Mouse (Mus musculus) adrenal gland, postnatal 10 days (tissue): ENCODE data around the gene Pknox1. TPM values are rescaled to one million over a fixed set of nuclear protein-coding genes. Genes with fewer than 3 reads are reported as not detected.
"Not testable (repeated sequence)": the region's sequence is repeated elsewhere in the genome, so short reads cannot be mapped to it uniquely, and the experiment has no call there.

Experiments
- DNase-seq: peaks from one replicate; pipeline ENCODE4 v3.0.0; 2021; ENCODE audit warnings: mixed read lengths
- long read RNA-seq, 2 experiments: library from polyadenylated mRNA; stranded (forward); transcript quantifications; one replicate each; pipeline ENCODE4 v2.0.0; 2021
- total RNA-seq, 2 experiments: library from RNA; stranded (reverse); gene quantifications; 2 replicates each; pipeline ENCODE4 v1.2.3; 2021

Gene Pknox1
- total RNA-seq, result 10 to 100 TPM; 15.4 to 21.8 TPM
- long read RNA-seq, experiment 1, full-length matches to known transcripts, result 7 of 10 reads
- long read RNA-seq, experiment 1, partial matches to known transcripts, result 0 of 10 reads
- long read RNA-seq, experiment 1, other reads (novel, unspliced or antisense), result 3 of 10 reads
- long read RNA-seq, experiment 2, full-length matches to known transcripts, result 7 of 9 reads
- long read RNA-seq, experiment 2, partial matches to known transcripts, result 0 of 9 reads
- long read RNA-seq, experiment 2, other reads (novel, unspliced or antisense), result 2 of 9 reads

GRCm38 (mm10) chr17:31564015-31564857 is at the start of gene Pknox1:
Pknox1 (plus strand) TSS chr17:31564734.
- DNase-seq, result peak; percentile 98

- no peak for DNase-seq
Measured at GRCm38 (mm10) chr17:31519344-31519945, 45.1 kb upstream of the Pknox1 start.

GRCm38 (mm10) chr17:31519946-31520838 is 44.3 kb upstream of the Pknox1 start, which contains the start of the genes Wdr4 and Ndufv3:
Wdr4 (minus strand) TSS chr17:31519980.
Ndufv3 (plus strand) TSS chr17:31520115.
- peak; percentile 99 for DNase-seq

GRCm38 (mm10) chr17:31520895-31521294 is 43.6 kb upstream of the Pknox1 start:
- DNase-seq, result peak; percentile 72

- DNase-seq, result peak; percentile 29
Measured at GRCm38 (mm10) chr17:31521948-31522347, 42.6 kb upstream of the Pknox1 start.

- DNase-seq, result no peak
Measured at GRCm38 (mm10) chr17:31525114-31525513, 39.4 kb upstream of the Pknox1 start.

GRCm38 (mm10) chr17:31525816-31526215 is 38.7 kb upstream of the Pknox1 start:
- no peak for DNase-seq

GRCm38 (mm10) chr17:31529314-31529713 is 35.2 kb upstream of the Pknox1 start:
- DNase-seq, result peak; percentile 31

- no peak for DNase-seq
Measured at GRCm38 (mm10) chr17:31531441-31532158, 32.9 kb upstream of the Pknox1 start.

GRCm38 (mm10) chr17:31532331-31532730 is 32.2 kb upstream of the Pknox1 start:
- not testable (repeated sequence) for DNase-seq

- no peak for DNase-seq
Measured at GRCm38 (mm10) chr17:31535358-31535757, 29.2 kb upstream of the Pknox1 start.

GRCm38 (mm10) chr17:31535871-31536629 is 28.5 kb upstream of the Pknox1 start:
- peak; percentile 50 for DNase-seq

GRCm38 (mm10) chr17:31540101-31540500 is 24.4 kb upstream of the Pknox1 start:
- DNase-seq, result no peak

GRCm38 (mm10) chr17:31540809-31541459 is 23.6 kb upstream of the Pknox1 start:
- DNase-seq, result no peak

GRCm38 (mm10) chr17:31541460-31541831 is 23.1 kb upstream of the Pknox1 start:
- peak; percentile 63 for DNase-seq

- peak; percentile 37 for DNase-seq
Measured at GRCm38 (mm10) chr17:31543574-31543973, 21.0 kb upstream of the Pknox1 start.

- no peak for DNase-seq
Measured at GRCm38 (mm10) chr17:31546444-31547196, 17.9 kb upstream of the Pknox1 start.

- DNase-seq, result no peak
Measured at GRCm38 (mm10) chr17:31547974-31548373, 16.6 kb upstream of the Pknox1 start.

GRCm38 (mm10) chr17:31549389-31549788 is 15.1 kb upstream of the Pknox1 start:
- no peak for DNase-seq
